Mouse (Mus musculus): ENCODE measurements at regions not wholly inside any gene's neighbourhood (a gene's known extent, or its start where the extent isn't known, plus 50 kb on each side); places are given as distances from the start of the nearest gene placed in this dataset.

- DNase-seq = no peak
Observed at GRCm38 (mm10) chr5:54258087-54258733, 259.9 kb downstream of the Stim2 start.

- no peak for DNase-seq
Observed at GRCm38 (mm10) chr5:54264867-54265434, 266.7 kb downstream of the Stim2 start.

DNA sequence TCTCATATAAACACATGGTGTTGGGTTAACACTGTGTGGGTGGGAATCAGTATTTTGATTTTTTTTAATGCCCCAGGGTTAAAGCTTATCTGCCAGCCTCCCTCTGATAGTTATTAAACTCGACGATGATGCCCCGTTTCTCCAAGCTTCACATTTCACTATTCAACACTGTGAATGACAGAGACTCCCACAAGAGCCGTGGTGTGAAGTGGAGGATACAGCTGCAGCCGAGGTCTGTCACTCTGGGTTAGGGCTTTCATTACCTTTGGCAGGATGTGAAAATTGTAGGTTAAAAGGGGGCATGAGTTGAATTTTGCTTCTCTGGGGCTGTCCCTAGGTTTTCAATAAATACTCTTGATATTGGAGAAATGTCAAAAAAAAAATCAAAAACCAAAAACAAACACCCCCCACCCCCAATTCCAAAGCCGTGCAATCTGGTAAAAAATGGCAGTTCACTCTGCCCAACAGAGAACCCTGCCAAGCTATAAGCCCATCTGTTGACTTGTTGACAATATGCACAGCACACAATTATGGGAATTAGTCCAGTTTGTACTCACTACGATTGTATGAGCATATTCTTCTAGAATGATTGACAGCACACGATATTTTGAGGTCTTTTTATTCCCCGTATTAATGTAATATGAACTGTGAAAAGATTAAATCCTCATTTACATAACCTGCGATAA, 269.7 kb downstream of the Stim2 start:
- no peak for DNase-seq

DNA sequence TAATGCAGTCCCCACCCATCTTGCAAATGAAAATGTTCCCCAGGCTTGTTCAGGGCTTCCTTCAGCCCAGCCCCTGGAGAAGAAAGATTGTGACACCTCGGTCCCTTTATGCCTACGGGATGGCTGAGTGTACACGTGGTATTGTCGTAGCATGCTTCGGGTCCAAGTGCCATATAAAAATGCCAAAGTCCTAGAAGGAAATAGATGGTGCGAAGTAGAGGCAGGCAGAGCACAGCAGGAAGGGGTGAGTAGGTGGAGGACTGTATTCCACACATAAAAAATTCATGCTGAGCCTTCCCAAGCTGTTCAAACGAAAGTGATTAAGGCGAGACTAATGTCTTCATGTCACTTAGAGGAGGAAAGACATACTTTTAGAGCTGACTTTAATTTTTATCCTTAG, 281.1 kb downstream of the Stim2 start:
- DNase-seq = no peak

DNA sequence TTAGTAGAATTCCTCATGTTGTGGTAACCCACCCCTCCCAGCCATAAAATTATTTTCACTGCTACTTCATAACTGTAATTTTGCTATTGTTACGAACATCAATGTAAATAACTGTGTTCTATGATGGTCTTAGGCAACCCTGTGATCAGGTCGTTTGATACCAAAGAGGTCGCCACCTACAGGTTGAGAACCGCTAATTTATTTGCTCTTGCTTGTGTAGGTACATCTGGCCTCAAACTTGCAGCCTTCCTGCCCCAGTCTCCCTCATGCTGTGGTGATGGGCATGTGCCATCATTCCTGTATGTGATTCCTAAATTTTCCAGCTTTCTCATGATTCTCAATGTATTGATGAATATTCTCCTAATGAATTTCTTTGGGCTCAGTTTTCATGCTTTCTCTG, 282.4 kb downstream of the Stim2 start:
- no peak for DNase-seq

DNA sequence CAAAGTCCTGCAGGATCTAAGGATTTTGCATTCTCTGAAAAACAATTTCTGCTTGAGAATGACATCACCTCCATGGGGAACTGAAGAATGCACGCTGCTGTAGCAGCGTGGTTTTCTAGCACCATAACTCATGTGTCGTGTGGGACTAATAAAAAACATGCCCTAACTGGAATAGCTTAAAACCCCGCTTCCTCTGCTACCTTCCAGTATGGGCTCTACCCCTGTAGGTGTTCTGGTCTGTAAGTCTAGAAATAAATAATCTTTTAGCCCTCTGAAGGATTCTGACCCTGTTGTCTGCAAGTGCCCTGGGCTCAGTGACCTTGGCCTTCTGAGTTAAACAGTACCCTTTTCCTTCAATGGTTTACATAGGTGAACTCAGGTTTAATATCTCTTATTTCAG, 282.8 kb downstream of the Stim2 start:
- DNase-seq = no peak

DNA sequence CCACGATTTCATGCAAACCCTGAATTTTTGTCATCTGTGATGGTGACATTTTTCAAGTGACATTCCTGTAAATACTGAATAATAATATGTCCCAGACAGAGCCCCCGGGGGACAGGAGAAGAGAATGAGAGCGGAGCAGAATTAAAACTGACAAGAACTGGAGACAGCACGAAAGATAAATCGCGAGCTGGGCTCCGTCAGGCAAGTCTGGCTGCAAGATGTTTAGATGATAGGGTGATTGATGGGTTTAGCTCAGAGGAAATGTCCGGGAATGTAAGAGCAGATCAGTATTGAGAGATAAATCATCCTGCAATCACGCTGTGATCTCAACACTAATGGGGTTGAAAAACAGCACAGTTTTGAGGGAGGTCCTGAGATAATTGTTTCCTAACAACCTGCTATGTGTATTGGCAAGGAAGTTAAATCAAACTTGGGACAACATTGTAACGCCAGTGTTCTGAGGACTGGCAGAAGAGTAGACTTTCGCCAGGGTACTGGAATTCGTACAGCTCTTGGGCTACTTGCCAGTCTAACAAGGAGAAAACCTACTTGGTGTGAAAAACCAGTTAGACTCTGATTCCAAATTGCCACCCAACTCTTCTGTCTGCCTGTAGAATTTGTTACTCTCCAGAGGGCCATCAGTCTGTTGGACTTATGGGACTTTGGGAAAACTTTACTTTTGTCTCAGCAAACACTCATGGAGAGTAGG, 292.2 kb downstream of the Stim2 start:
- no peak for DNase-seq

DNA sequence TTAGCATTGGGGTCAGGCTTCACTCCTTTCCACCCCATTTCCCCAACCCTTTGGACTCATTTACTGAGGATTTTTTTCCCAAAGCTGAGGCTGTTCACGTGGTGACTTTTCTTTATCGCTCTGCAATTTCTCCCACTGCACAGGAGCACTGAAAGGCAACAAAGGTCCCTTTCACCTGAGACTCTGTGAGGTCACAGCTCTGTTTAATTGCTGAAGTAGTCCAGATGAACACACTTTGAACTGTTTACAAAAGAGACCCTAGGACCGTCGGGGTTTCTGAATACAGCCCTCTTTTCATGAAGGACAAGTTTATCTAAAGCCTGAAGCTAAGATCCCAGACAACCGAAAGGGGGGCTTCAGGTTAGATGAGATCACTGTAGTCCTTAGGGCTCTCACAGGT, 293.6 kb downstream of the Stim2 start:
- DNase-seq = no peak

DNA sequence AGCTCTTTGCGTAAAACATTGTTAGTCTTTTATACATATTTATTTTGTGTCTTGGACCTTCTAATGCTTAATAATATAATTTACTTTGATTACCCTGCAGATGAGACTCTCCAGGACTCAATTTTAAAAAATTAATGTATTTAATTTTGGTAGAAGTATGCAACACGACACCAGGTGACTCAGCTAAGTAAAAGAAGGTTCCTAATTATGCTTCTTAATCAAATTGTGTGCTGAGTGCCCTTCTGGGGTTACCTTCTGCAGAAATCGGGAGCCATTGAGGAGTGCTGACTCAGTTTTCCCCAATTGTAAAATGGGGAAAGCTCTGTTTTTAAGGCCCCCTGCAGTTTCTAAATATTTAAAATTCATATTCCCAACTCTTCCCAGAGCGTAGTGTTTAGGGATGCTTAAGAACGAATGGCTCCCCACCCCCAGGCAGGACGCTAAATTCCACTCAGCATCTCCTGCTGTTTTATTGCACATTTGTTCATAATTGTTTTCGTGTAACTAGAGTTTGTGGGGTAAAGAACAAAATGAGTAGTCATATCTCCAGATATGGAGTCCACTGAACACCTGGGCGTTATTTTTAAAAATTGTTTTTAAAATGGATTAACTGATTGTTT, 315.5 kb downstream of the Stim2 start:
- DNase-seq = no peak

GRCm38 (mm10) chr5:54330415-54330814, 332.1 kb downstream of the Stim2 start:
- no peak for DNase-seq

- no peak for DNase-seq
Observed at GRCm38 (mm10) chr5:54342976-54343375, 344.7 kb downstream of the Stim2 start.

DNA sequence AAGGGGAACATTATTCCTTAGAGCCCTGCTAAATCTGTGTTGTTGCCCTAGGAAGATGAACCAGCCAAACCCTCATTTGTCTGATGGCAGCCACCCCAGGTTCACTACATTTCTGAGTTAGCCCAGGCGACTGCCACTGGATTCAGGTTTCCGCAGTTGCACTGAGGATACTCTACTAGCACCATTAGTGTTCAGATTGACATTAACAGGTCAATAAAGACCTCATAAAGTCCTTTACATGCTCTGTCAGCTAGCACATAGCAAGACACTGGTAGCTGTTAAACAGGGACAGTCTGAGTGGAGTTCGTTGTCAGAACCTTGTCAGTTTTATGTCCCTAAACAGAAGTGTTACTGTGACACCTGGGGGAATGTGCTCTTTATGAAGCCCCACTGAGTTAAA, 345.1 kb downstream of the Stim2 start:
- DNase-seq = no peak

GRCm38 (mm10) chr5:54348820-54349596, 350.7 kb downstream of the Stim2 start:
- DNase-seq = no peak

- DNase-seq = no peak
Observed at GRCm38 (mm10) chr5:54349775-54350332, 351.6 kb downstream of the Stim2 start.

- DNase-seq = no peak
Observed at GRCm38 (mm10) chr5:54356105-54356504, 357.8 kb downstream of the Stim2 start.

- DNase-seq = no peak
Observed at GRCm38 (mm10) chr5:54357501-54357900, 359.2 kb downstream of the Stim2 start.

GRCm38 (mm10) chr5:54358221-54358620, 359.9 kb downstream of the Stim2 start:
- DNase-seq = no peak
